8 mouse cellular contexts compared by ENCODE assay signal in genomic region chr13:20940389-20940788, GRCm38 (mm10).
DNase-seq lines count a peak whose midpoint lies in the region; ATAC-seq and TF ChIP-seq lines count a peak whose summit lies in the region.

No protein-coding gene starts in this region.

- H3K4me3 ChIP-seq in heart, adult 2 months = no peak overlapping the region
- H3K4me3 ChIP-seq in spleen, adult 2 months (ENCODE audit: extremely low read depth, insufficient read depth, insufficient read length) = no peak overlapping the region
- H3K4me3 ChIP-seq in neural tube, embryonic 11.5 days (ENCODE audit: low read depth, low read length) = no peak overlapping the region

- H3K79me2 ChIP-seq in heart, adult 2 months (replicated peaks; ENCODE audit: control insufficient read depth, insufficient read depth, low read length) = no peaks in the 10 kb centered on the region

- DNase-seq in heart, adult 2 months = no peak
- no peak for DNase-seq in heart, adult 11 months
- DNase-seq in spleen, adult 2 months (ENCODE audit: low read depth in 1 of 2, low spot score in 2 of 2) = no peak
- no peak for DNase-seq in spleen, adult 12 weeks (ENCODE audit: low spot score)
- DNase-seq in c-Kit-positive CD71-negative TER-119-negative erythroid progenitor cells, embryonic 14.5 days (ENCODE audit: low read depth) = peak; percentile 19
- DNase-seq in kidney, postnatal 14 days = peak; percentile 28
- peak; percentile 30 for DNase-seq in neural tube, embryonic 11.5 days (ENCODE audit: low spot score)
- no peak for DNase-seq in layer of hippocampus, adult 9-11 months

- H3K27ac ChIP-seq in heart, adult 2 months = no peak overlapping the region
- no peak overlapping the region for H3K27ac ChIP-seq in spleen, adult 2 months (ENCODE audit: insufficient read depth, low read length)
- no peak overlapping the region for H3K27ac ChIP-seq in neural tube, embryonic 11.5 days (ENCODE audit: low read depth, low read length)

- H3K27me3 ChIP-seq in heart, adult 2 months (ENCODE audit: control insufficient read depth, insufficient read depth, low read length) = no peaks in the 10 kb centered on the region
- H3K27me3 ChIP-seq in spleen, adult 2 months (ENCODE audit: control insufficient read depth, insufficient read depth, low read length) = no peaks in the 10 kb centered on the region
- no peaks in the 10 kb centered on the region for H3K27me3 ChIP-seq in neural tube, embryonic 11.5 days (ENCODE audit: control insufficient read depth, insufficient read depth, low read length)

- H3K4me1 ChIP-seq in heart, adult 2 months (ENCODE audit: control insufficient read depth, insufficient read depth, low read length) = no peaks in the 10 kb centered on the region
- H3K4me1 ChIP-seq in spleen, adult 2 months (ENCODE audit: control insufficient read depth, insufficient read depth, insufficient read length) = no peaks in the 10 kb centered on the region
- H3K4me1 ChIP-seq in neural tube, embryonic 11.5 days (ENCODE audit: control insufficient read depth, insufficient read depth, low read length) = no peaks in the 10 kb centered on the region

- no peaks in the 10 kb centered on the region for H3K36me3 ChIP-seq in heart, adult 2 months (ENCODE audit: control insufficient read depth, insufficient read depth, low read length)
- no peaks in the 10 kb centered on the region for H3K36me3 ChIP-seq in spleen, adult 2 months (ENCODE audit: control insufficient read depth, insufficient read depth, low read length)
- H3K36me3 ChIP-seq in neural tube, embryonic 11.5 days (ENCODE audit: control insufficient read depth, insufficient read depth, low read length) = no peaks in the 10 kb centered on the region

- H3K9ac ChIP-seq in heart, adult 2 months (ENCODE audit: low read depth, low read length) = no peak overlapping the region
- H3K9ac ChIP-seq in neural tube, embryonic 11.5 days (ENCODE audit: low read length) = no peak overlapping the region

- no peak for TF ChIP-seq POLR2A in heart, adult 2 months (IDR thresholded peaks at IDR 0.05; ENCODE audit: insufficient read depth, low read depth, low read length)
- TF ChIP-seq POLR2A in spleen, adult 2 months (IDR thresholded peaks at IDR 0.05; ENCODE audit: low read depth, low read length) = no peak

- WGBS in heart, adult 2 months = 48% methylated on average over 6 of the region's 6 CpGs
- WGBS in spleen, adult 2 months = 49% methylated on average over 6 of the region's 6 CpGs
- 53% methylated on average over 6 of the region's 6 CpGs for WGBS in neural tube, embryonic 11.5 days

- no peak for ATAC-seq in neural tube, embryonic 11.5 days (ENCODE audit: insufficient read depth, low FRiP score, low TSS enrichment)

- TF ChIP-seq EP300 in heart, adult 2 months (IDR thresholded peaks at IDR 0.05; ENCODE audit: insufficient read depth, low read depth, low read length) = no peak

- H3K4me2 ChIP-seq in neural tube, embryonic 11.5 days (ENCODE audit: low read depth) = no peak overlapping the region

- no peaks in the 10 kb centered on the region for H3K9me3 ChIP-seq in neural tube, embryonic 11.5 days (ENCODE audit: control insufficient read depth, low read length)

- TF ChIP-seq CTCF in heart, adult 2 months (IDR thresholded peaks at IDR 0.05) = peak; percentile 80
- TF ChIP-seq CTCF in spleen, adult 2 months (IDR thresholded peaks at IDR 0.05; ENCODE audit: extremely low read depth, insufficient read depth, insufficient read length, insufficient replicate concordance) = peak; percentile 11; the same call in 1 of the 2 replicates

- intact Hi-C loops in heart, adult 2 months (cut with DNase I) = loop anchor here (2.0 to 5.0 kb wide), 4 partner anchors 94 to 387 kb away; no protein-coding TSS in a partner anchor

Comparison
In these comparisons a context has a peak if more than half of its experiments do, and no peak if none do; other contexts are left out.
1. DNase-seq: peak in c-Kit-positive CD71-negative TER-119-negative erythroid progenitor cells, embryonic 14.5 days (single experiment), kidney, postnatal 14 days (single experiment) and neural tube, embryonic 11.5 days (single experiment); none in heart, adult 2 months (0 of 2), heart, adult 11 months (single experiment), spleen, adult 2 months (0 of 2), spleen, adult 12 weeks (single experiment) and layer of hippocampus, adult 9-11 months (single experiment).